Mouse (Mus musculus): ENCODE results near the gene Col23a1. TPM values are rescaled to one million over a fixed set of nuclear protein-coding genes. Genes with fewer than 3 reads are reported as not detected.

Gene Col23a1
- polyA plus RNA-seq, 1 experiment from 2014 or later, result 5.4 TPM

DNA sequence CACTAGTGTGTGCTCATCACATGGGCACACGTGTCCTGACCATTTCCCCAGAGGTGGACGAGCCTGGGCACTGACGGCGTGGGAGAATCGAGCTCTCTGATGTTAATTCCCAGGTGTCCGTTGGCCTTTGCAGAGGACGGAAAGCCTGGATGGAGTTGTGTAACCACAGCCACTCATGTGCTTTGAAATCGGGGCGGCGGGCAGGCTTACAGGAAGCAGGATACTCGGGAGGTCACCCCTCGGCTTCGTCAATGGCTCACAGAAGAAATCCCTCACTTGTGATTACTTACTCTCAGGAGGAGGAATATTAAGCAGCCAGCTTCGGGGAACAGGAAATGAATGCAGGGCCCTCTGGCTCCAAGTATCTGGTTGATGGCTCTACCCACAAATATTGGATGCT is 133.0 kb downstream of the Col23a1 start:
- no peak for DNase-seq
- H3K27ac ChIP-seq (replicated peaks; ENCODE audit: low read depth, low read length), result no peak overlapping the region
- H3K9ac ChIP-seq (replicated peaks; ENCODE audit: low read length), result no peak overlapping the region
- H3K36me3 ChIP-seq (ENCODE audit: control insufficient read depth, insufficient read depth, low read length), result no peaks in the 10 kb centered on the region
- no peak overlapping the region for H3K4me2 ChIP-seq (ENCODE audit: low read length)
- no peaks in the 10 kb centered on the region for H3K27me3 ChIP-seq (ENCODE audit: control insufficient read depth, insufficient read depth, low read length)
- WGBS, result 77% methylated on average over 14 of the region's 14 CpGs
- ATAC-seq (ENCODE audit: low FRiP score, low TSS enrichment), result no peak
- no peaks in the 10 kb centered on the region for H3K4me1 ChIP-seq (ENCODE audit: control insufficient read depth, insufficient read depth, low read length)
- no peak overlapping the region for H3K4me3 ChIP-seq (replicated peaks; ENCODE audit: low read depth, low read length)
- H3K9me3 ChIP-seq (ENCODE audit: control insufficient read depth, low read length), result no peaks in the 10 kb centered on the region

GRCm38 (mm10) chr11:51426155-51426554 is 136.4 kb downstream of the Col23a1 start:
- H3K4me2 ChIP-seq (ENCODE audit: low read length), result no peak overlapping the region
- no peak overlapping the region for H3K9ac ChIP-seq (replicated peaks; ENCODE audit: low read length)
- 90% methylated on average over 3 of the region's 3 CpGs for WGBS
- no peak for DNase-seq
- H3K9me3 ChIP-seq (ENCODE audit: control insufficient read depth, low read length), result no peaks in the 10 kb centered on the region
- H3K27ac ChIP-seq (replicated peaks; ENCODE audit: low read depth, low read length), result no peak overlapping the region
- H3K4me1 ChIP-seq (ENCODE audit: control insufficient read depth, insufficient read depth, low read length), result no peaks in the 10 kb centered on the region
- H3K36me3 ChIP-seq (ENCODE audit: control insufficient read depth, insufficient read depth, low read length), result no peaks in the 10 kb centered on the region
- no peak overlapping the region for H3K4me3 ChIP-seq (replicated peaks; ENCODE audit: low read depth, low read length)
- no peak for ATAC-seq (ENCODE audit: low FRiP score, low TSS enrichment)
- H3K27me3 ChIP-seq (ENCODE audit: control insufficient read depth, insufficient read depth, low read length), result no peaks in the 10 kb centered on the region

DNA sequence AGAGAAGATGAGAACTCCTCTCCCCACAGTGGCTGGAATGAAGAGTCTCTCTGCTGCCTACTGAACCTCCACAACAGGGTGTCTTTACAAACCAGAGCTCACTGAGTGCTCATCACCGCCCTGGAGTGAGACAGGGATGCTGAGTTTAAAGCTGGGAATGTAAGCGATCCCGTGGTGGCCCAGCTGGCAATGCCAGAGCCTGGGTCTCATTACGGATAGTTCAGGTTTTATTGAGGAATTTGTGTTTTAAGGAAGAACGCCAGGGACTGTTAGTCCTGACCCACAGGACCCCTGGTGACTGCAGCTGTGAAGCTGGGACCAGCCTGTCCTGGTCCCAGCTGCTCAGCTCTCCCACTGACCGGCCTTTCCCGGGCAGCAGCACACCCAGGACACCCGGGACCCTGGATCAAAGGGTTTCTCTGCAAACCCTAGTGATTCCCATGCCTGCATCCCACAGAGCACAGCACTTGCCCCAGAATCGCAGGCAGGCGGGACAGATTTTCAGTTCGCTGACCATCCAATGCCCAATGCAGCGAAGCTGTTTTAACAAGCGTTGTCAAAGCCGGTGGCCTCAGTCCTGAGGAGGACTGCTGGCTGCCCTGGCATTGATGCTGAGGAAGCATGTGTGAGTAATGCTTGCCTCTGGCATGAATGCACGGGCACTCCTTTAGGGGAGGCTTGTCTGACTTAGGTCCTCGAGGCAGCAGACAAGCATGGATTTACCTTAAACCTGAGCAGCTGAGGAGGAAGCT is 139.9 kb downstream of the Col23a1 start:
- Histone ChIP-seq H3K9me3 (ENCODE audit: control insufficient read depth, low read length) (no peaks in the 10 kb centered on the region), H3K4me1 (ENCODE audit: control insufficient read depth, insufficient read depth, low read length) (no peaks in the 10 kb centered on the region), H3K4me3 (replicated peaks; ENCODE audit: low read depth, low read length) (no peak overlapping the region), H3K27ac (replicated peaks; ENCODE audit: low read depth, low read length) (no peak overlapping the region), H3K36me3 (ENCODE audit: control insufficient read depth, insufficient read depth, low read length) (no peaks in the 10 kb centered on the region), H3K9ac (replicated peaks; ENCODE audit: low read length) (no peak overlapping the region), H3K27me3 (ENCODE audit: control insufficient read depth, insufficient read depth, low read length) (no peaks in the 10 kb centered on the region), H3K4me2 (ENCODE audit: low read length) (no peak overlapping the region)
- WGBS, result 31% methylated on average over 16 of the region's 16 CpGs
- DNase-seq (no peak), ATAC-seq (ENCODE audit: low FRiP score, low TSS enrichment) (no peak)

- ATAC-seq (ENCODE audit: low FRiP score, low TSS enrichment), result no peak
- H3K36me3 ChIP-seq (ENCODE audit: control insufficient read depth, insufficient read depth, low read length), result no peaks in the 10 kb centered on the region
Observed at GRCm38 (mm10) chr11:51430180-51430578, 140.5 kb downstream of the Col23a1 start.

GRCm38 (mm10) chr11:51431287-51431686 is 141.6 kb downstream of the Col23a1 start:
- Histone ChIP-seq H3K4me1 (ENCODE audit: control insufficient read depth, insufficient read depth, low read length) (no peaks in the 10 kb centered on the region), H3K9me3 (ENCODE audit: control insufficient read depth, low read length) (no peaks in the 10 kb centered on the region), H3K27me3 (ENCODE audit: control insufficient read depth, insufficient read depth, low read length) (no peaks in the 10 kb centered on the region), H3K4me3 (replicated peaks; ENCODE audit: low read depth, low read length) (no peak overlapping the region), H3K4me2 (ENCODE audit: low read length) (no peak overlapping the region), H3K9ac (replicated peaks; ENCODE audit: low read length) (no peak overlapping the region), H3K36me3 (ENCODE audit: control insufficient read depth, insufficient read depth, low read length) (no peaks in the 10 kb centered on the region), H3K27ac (replicated peaks; ENCODE audit: low read depth, low read length) (no peak overlapping the region)
- DNase-seq, result no peak
- no peak for ATAC-seq (ENCODE audit: low FRiP score, low TSS enrichment)
- WGBS, result 94% methylated on average over 3 of the region's 3 CpGs

More at GRCm38 (mm10) chr11:51430180-51430578, 140.5 kb downstream of the Col23a1 start:
- H3K9me3 ChIP-seq (ENCODE audit: control insufficient read depth, low read length), result no peaks in the 10 kb centered on the region
- no peak overlapping the region for H3K4me2 ChIP-seq (ENCODE audit: low read length)
- no peaks in the 10 kb centered on the region for H3K4me1 ChIP-seq (ENCODE audit: control insufficient read depth, insufficient read depth, low read length)
- DNase-seq, result no peak
- WGBS, result 63% methylated on average over 8 of the region's 8 CpGs
- no peaks in the 10 kb centered on the region for H3K27me3 ChIP-seq (ENCODE audit: control insufficient read depth, insufficient read depth, low read length)
- H3K9ac ChIP-seq (replicated peaks; ENCODE audit: low read length), result no peak overlapping the region
- H3K27ac ChIP-seq (replicated peaks; ENCODE audit: low read depth, low read length), result no peak overlapping the region
- H3K4me3 ChIP-seq (replicated peaks; ENCODE audit: low read depth, low read length), result no peak overlapping the region

DNA sequence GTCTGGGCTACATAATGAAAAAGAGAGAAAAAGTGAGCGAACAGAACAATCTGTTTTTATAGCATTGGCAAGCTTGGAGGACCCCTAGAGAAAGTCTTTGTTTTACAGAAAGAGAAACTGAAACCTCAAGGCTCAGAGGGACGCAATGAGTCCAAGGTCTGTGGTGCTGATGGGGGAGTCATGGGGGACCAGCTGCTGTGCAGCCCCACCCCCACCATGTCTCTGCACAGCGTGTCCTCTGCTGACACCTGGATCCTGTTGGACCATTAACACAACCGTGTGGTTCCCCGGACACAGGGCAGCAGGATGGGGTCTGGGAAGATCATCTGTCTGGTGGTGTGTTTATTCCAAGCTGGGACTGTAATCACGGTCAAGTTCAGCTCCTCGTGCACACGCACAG is 142.2 kb downstream of the Col23a1 start:
- no peak overlapping the region for H3K4me3 ChIP-seq (replicated peaks; ENCODE audit: low read depth, low read length)
- WGBS, result 91% methylated on average over 8 of the region's 8 CpGs
- H3K4me1 ChIP-seq (ENCODE audit: control insufficient read depth, insufficient read depth, low read length), result no peaks in the 10 kb centered on the region
- no peak overlapping the region for H3K27ac ChIP-seq (replicated peaks; ENCODE audit: low read depth, low read length)
- H3K9ac ChIP-seq (replicated peaks; ENCODE audit: low read length), result no peak overlapping the region
- H3K27me3 ChIP-seq (ENCODE audit: control insufficient read depth, insufficient read depth, low read length), result no peaks in the 10 kb centered on the region
- H3K9me3 ChIP-seq (ENCODE audit: control insufficient read depth, low read length), result no peaks in the 10 kb centered on the region
- ATAC-seq (ENCODE audit: low FRiP score, low TSS enrichment) (no peak), DNase-seq (no peak)
- no peak overlapping the region for H3K4me2 ChIP-seq (ENCODE audit: low read length)
- no peaks in the 10 kb centered on the region for H3K36me3 ChIP-seq (ENCODE audit: control insufficient read depth, insufficient read depth, low read length)

DNA sequence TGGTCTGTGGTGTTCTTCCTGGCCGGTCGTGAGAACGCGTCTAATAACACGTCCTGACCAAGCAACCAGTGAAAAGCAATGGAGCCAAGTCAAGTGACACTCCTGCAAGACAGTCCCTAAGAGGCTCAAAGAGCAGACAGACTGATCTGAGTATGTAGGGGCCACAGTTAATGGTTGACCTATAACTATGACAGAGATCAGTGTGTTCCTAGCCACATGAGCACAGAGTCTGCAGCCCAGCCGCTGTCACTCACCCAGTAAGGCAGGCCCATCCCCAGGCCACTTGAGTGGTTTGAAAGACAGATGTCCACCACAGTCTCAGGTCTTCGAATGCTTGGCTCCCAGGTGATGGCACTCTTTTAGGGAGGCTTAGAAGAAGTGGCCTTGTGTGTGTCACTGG is 152.3 kb downstream of the Col23a1 start:
- Histone ChIP-seq H3K9me3 (ENCODE audit: control insufficient read depth, low read length) (no peaks in the 10 kb centered on the region), H3K4me2 (ENCODE audit: low read length) (no peak overlapping the region), H3K36me3 (ENCODE audit: control insufficient read depth, insufficient read depth, low read length) (no peaks in the 10 kb centered on the region), H3K27ac (replicated peaks; ENCODE audit: low read depth, low read length) (no peak overlapping the region), H3K9ac (replicated peaks; ENCODE audit: low read length) (no peak overlapping the region), H3K27me3 (ENCODE audit: control insufficient read depth, insufficient read depth, low read length) (no peaks in the 10 kb centered on the region), H3K4me1 (ENCODE audit: control insufficient read depth, insufficient read depth, low read length) (no peaks in the 10 kb centered on the region), H3K4me3 (replicated peaks; ENCODE audit: low read depth, low read length) (no peak overlapping the region)
- DNase-seq (no peak), ATAC-seq (ENCODE audit: low FRiP score, low TSS enrichment) (no peak)
- 99% methylated on average over 7 of the region's 7 CpGs for WGBS

DNA sequence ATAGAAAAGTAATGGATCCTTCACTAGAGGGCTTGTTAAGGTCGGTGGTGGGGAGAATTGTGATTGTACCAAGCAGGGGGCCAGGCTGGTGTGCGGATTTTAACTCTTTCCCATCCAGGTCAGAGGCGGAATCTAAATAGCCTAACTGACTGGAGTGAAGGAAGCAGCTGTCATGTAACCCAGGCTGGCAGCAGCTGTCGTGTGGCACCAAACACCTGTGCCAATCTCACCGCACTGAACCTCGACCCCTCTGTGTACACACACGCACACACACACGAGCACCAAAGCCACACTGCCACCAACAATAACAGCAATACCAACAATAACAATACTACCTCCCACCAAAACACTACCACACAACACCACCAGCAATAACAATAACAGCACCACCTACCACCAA is 152.9 kb downstream of the Col23a1 start:
- ATAC-seq (ENCODE audit: low FRiP score, low TSS enrichment), result no peak
- H3K4me1 ChIP-seq (ENCODE audit: control insufficient read depth, insufficient read depth, low read length), result no peaks in the 10 kb centered on the region
- no peak for DNase-seq

DNA sequence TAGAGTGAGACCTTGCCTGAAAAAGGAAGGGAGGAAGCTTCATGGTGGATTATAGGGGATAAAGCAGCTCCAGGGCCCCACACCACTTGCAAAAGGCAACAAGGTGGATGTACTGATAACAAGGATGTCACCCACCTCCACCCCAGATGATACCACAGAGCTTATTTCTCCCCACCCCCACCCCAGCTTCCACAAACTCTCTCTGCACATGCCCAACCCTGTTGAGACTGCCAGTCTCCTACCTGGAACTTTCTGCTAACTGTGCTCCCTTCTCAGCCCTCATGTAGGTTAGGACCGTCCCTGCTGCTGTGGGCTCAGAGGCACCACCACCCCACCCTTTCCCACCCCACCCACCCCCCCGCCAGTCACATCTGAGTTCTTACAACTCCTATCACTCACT is 154.1 kb downstream of the Col23a1 start:
- H3K27me3 ChIP-seq (ENCODE audit: control insufficient read depth, insufficient read depth, low read length), result no peaks in the 10 kb centered on the region

More for the DNA sequence above, 152.9 kb downstream of the Col23a1 start:
- Histone ChIP-seq H3K27me3 (ENCODE audit: control insufficient read depth, insufficient read depth, low read length) (no peaks in the 10 kb centered on the region), H3K4me3 (replicated peaks; ENCODE audit: low read depth, low read length) (no peak overlapping the region), H3K4me2 (ENCODE audit: low read length) (no peak overlapping the region), H3K36me3 (ENCODE audit: control insufficient read depth, insufficient read depth, low read length) (no peaks in the 10 kb centered on the region), H3K9me3 (ENCODE audit: control insufficient read depth, low read length) (no peaks in the 10 kb centered on the region), H3K27ac (replicated peaks; ENCODE audit: low read depth, low read length) (no peak overlapping the region), H3K9ac (replicated peaks; ENCODE audit: low read length) (no peak overlapping the region)
- WGBS, result 81% methylated on average over 8 of the region's 8 CpGs

More for the DNA sequence above, 154.1 kb downstream of the Col23a1 start:
- Histone ChIP-seq H3K4me3 (replicated peaks; ENCODE audit: low read depth, low read length) (no peak overlapping the region), H3K9me3 (ENCODE audit: control insufficient read depth, low read length) (no peaks in the 10 kb centered on the region), H3K9ac (replicated peaks; ENCODE audit: low read length) (no peak overlapping the region), H3K27ac (replicated peaks; ENCODE audit: low read depth, low read length) (no peak overlapping the region), H3K4me2 (ENCODE audit: low read length) (no peak overlapping the region), H3K4me1 (ENCODE audit: control insufficient read depth, insufficient read depth, low read length) (0 out of 2 replicates have a peak, but pooled peaks cover 5% of the 10 kb centered on the region), H3K36me3 (ENCODE audit: control insufficient read depth, insufficient read depth, low read length) (no peaks in the 10 kb centered on the region)
- DNase-seq (no peak), ATAC-seq (ENCODE audit: low FRiP score, low TSS enrichment) (no peak)
- 71% methylated on average over 2 of the region's 2 CpGs for WGBS

Data from midbrain, embryonic 14.5 days (tissue).